Mouse (Mus musculus) kidney, embryonic 14.5 days (tissue): ENCODE measurements around the gene Gm11437. TPM values are rescaled to one million over a fixed set of nuclear protein-coding genes. Genes with fewer than 3 reads are reported as not detected.

ENCODE experiments used
- polyA plus RNA-seq: library from polyadenylated mRNA; unstranded; fragments of >200 nt; fragmentation: Nextera tagmentation; extraction: Ambion mirVana; gene quantifications from 2 replicates; pipeline ENCODE4 v1.2.1, GENCODE M21; 2014

Gene Gm11437
- polyA plus RNA-seq, 1 experiment from 2014 or later, result not detected

Other genes starting within 250 kb of the Gm11437 start
- 43.7 and 47.6 TPM in 2 replicates for gene Ddx52, start 225.4 kb downstream of the Gm11437 start, polyA plus RNA-seq
- gene Synrg, start 203.0 kb downstream of the Gm11437 start, polyA plus RNA-seq, result 9.3 and 11.6 TPM in 2 replicates
- gene Dusp14, start 98.2 kb downstream of the Gm11437 start, polyA plus RNA-seq, result 19.8 and 21.4 TPM in 2 replicates
- gene Tada2a, start 37.9 kb downstream of the Gm11437 start, polyA plus RNA-seq, result 31.1 and 35.7 TPM in 2 replicates
- gene Acaca, start 37.8 kb downstream of the Gm11437 start, polyA plus RNA-seq, result 11.9 and 18.1 TPM in 2 replicates